Mouse (Mus musculus): ENCODE data around the gene Tspan11.

The Tspan11 gene

GRCm38 (mm10) chr6:127879472-127879871 is 7.9 kb upstream of the Tspan11 start:
- no peak for DNase-seq

GRCm38 (mm10) chr6:127886916-127887315 is 473 bp upstream of the Tspan11 start:
- no peak for DNase-seq

- no peak for DNase-seq
Observed at GRCm38 (mm10) chr6:127888581-127888980, 1.2 kb downstream of the Tspan11 start.

- no peak for DNase-seq
Observed at GRCm38 (mm10) chr6:127893611-127894010, 6.2 kb downstream of the Tspan11 start.

GRCm38 (mm10) chr6:127894999-127895398 is 7.6 kb downstream of the Tspan11 start:
- no peak for DNase-seq

GRCm38 (mm10) chr6:127896425-127896824 is 9.0 kb downstream of the Tspan11 start:
- DNase-seq = no peak

- DNase-seq = no peak
Observed at GRCm38 (mm10) chr6:127897342-127897741, 10.0 kb downstream of the Tspan11 start.

GRCm38 (mm10) chr6:127900062-127900461 is 12.7 kb downstream of the Tspan11 start:
- DNase-seq = no peak

- no peak for DNase-seq
Observed at GRCm38 (mm10) chr6:127901261-127901660, 13.9 kb downstream of the Tspan11 start.

GRCm38 (mm10) chr6:127901669-127902068 is 14.3 kb downstream of the Tspan11 start:
- no peak for DNase-seq

- no peak for DNase-seq
Observed at GRCm38 (mm10) chr6:127902559-127902958, 15.2 kb downstream of the Tspan11 start.

GRCm38 (mm10) chr6:127910638-127911037 is 23.2 kb downstream of the Tspan11 start:
- no peak for DNase-seq

GRCm38 (mm10) chr6:127911687-127912086 is 24.3 kb downstream of the Tspan11 start:
- DNase-seq = no peak

GRCm38 (mm10) chr6:127912938-127913337 is 25.5 kb downstream of the Tspan11 start:
- no peak for DNase-seq

- peak; percentile 24 for DNase-seq
Observed at GRCm38 (mm10) chr6:127916993-127917392, 29.6 kb downstream of the Tspan11 start.

- DNase-seq = peak; percentile 33
Observed at GRCm38 (mm10) chr6:127917712-127918111, 30.3 kb downstream of the Tspan11 start.

GRCm38 (mm10) chr6:127919491-127919890 is 32.1 kb downstream of the Tspan11 start:
- DNase-seq = no peak

- DNase-seq = peak; percentile 86
Observed at GRCm38 (mm10) chr6:127920652-127921051, 33.3 kb downstream of the Tspan11 start.

- DNase-seq = no peak
Observed at GRCm38 (mm10) chr6:127921996-127922395, 34.6 kb downstream of the Tspan11 start.

- DNase-seq = no peak
Observed at GRCm38 (mm10) chr6:127923296-127923695, 35.9 kb downstream of the Tspan11 start.

- peak; percentile 72 for DNase-seq
Observed at GRCm38 (mm10) chr6:127924750-127925149, 37.4 kb downstream of the Tspan11 start.

GRCm38 (mm10) chr6:127925915-127926314 is 38.5 kb downstream of the Tspan11 start:
- DNase-seq = peak; percentile 77

- no peak for DNase-seq
Observed at GRCm38 (mm10) chr6:127928682-127929081, 41.3 kb downstream of the Tspan11 start.

GRCm38 (mm10) chr6:127932697-127933096 is 45.3 kb downstream of the Tspan11 start:
- peak; percentile 68 for DNase-seq

- DNase-seq = no peak
Observed at GRCm38 (mm10) chr6:127933841-127934240, 46.5 kb downstream of the Tspan11 start.

GRCm38 (mm10) chr6:127935105-127935504 is 47.7 kb downstream of the Tspan11 start:
- no peak for DNase-seq
